Mouse (Mus musculus) heart, adult 18-20 months (tissue): Measurements from ENCODE around the gene Arhgap27. TPM values are rescaled to one million over a fixed set of nuclear protein-coding genes. Genes with fewer than 3 reads are reported as not detected.

Experiments
- DNase-seq, 2 experiments: peaks; one replicate each; pipeline ENCODE4 v3.0.0; 2021 to 2022; ENCODE audit warnings: mixed read lengths in 1 of 2
- total RNA-seq, 2 experiments: library from RNA; stranded (reverse); gene quantifications; 2 replicates each; pipeline ENCODE4 v1.2.3; 2021

The Arhgap27 gene
- total RNA-seq, 2 experiments from 2014 or later, result 15.3 to 20.3 TPM

DNA sequence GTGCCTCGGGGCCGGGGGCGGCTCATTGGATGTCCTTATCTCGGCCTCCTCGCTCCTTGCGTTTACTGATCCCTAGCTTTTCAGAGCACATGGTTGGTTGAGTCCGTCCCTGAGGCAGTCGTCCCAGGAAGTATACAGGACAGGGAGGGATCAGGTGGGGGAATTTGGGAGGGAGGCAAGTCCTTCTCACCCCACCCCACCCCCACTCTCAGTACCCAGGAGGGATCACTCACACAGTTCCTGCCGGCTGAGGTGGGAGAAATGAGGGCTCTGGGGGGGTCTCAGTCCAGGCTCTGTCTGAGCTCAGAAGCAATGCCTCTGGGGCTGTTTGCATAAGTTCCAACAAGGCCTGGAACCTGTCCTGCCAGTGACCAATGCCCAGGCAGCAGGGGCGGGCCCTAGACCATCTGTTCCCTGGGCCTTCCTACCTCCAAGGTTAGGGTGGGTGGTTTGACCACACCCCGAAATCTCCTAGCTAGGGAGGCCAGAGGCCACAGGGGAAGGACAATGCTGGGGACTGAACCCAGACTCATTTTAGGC is 7.4 kb downstream of the Arhgap27 start:
- no peak for DNase-seq

GRCm38 (mm10) chr11:103355251-103355650 is 8.2 kb downstream of the Arhgap27 start:
- DNase-seq, result no peak

DNA sequence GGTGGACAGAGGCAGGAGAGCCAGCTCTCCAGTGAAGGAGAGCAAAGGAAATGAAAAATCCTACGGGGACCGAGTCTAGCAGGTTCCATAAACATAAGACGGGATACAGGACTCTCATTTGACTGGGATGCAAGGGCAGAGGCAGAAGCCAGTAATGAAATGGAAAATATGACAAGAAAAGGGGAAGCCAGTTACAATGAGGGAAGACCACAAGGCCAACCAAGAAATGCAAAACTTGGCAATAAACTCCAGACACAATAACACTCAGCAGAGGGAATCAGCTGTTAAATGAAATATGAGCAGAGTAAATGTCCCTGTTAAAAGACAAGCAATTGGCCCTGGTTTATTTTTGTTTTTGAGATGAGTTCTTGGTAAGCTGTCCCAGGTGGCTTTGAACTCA is 9.5 kb downstream of the Arhgap27 start:
- DNase-seq, result no peak

DNA sequence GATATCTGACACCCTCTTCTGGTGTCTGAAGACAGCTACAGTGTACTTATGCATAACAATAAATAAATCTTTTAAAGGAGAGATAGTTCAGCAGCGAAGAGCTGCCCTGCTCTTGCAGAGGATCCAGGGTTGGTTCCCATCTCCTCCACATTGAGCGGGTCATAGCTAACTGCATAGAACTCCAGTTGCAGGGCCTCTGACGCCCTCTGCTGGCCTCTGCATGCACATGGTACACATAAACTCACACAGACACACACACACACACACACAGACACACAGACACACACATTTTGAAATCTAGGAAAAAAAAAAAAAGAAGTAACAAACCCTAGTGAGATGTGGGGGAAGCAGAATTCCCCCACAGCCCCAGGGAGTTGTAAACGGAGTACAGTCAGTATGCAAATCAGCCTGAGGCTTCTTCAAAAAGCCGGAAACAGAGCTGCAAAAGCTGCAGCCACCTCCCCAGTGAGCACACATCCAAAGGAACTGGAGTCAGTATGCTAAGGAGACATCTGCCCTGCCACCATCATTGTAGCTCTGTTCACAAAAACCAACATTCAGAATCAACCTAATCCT is 11.2 kb downstream of the Arhgap27 start:
- no peak for DNase-seq

DNA sequence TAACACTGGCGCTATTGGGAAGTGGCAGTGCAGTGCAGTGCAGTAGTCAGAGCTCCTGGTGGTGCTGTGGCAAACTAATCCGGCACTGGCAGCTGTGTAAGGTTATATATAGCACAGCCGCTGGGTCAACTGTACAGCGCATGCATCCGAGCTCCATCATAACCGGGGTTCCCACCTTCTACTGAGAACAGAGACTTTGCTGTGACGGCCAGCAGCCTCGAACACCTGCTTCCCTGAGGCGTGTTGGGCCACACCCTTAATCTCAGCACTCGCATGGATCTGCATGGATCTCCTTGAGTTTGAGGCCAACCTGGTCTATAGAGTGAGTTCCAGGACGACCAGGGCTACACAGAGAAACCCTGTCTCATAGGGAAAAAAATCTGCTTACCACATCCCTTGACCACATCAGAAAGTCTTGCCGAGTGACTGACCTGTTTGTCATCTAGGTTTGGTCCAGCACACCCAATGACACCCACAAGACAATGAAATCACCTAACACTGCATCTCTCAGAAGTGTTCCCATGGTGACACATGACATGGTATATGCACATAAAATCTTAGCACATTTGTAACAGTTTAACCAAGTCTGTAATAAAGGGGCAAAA is 12.7 kb downstream of the Arhgap27 start:
- DNase-seq, result no peak

- no peak for DNase-seq
Observed at GRCm38 (mm10) chr11:103349699-103350098, 13.8 kb downstream of the Arhgap27 start.

GRCm38 (mm10) chr11:103346657-103347056 is 16.8 kb downstream of the Arhgap27 start:
- peak; percentile 62 to 79 for DNase-seq

GRCm38 (mm10) chr11:103346236-103346635 is 17.3 kb downstream of the Arhgap27 start:
- no peak for DNase-seq

- DNase-seq, result no peak
Observed at GRCm38 (mm10) chr11:103345408-103346091, 17.9 kb downstream of the Arhgap27 start.

DNA sequence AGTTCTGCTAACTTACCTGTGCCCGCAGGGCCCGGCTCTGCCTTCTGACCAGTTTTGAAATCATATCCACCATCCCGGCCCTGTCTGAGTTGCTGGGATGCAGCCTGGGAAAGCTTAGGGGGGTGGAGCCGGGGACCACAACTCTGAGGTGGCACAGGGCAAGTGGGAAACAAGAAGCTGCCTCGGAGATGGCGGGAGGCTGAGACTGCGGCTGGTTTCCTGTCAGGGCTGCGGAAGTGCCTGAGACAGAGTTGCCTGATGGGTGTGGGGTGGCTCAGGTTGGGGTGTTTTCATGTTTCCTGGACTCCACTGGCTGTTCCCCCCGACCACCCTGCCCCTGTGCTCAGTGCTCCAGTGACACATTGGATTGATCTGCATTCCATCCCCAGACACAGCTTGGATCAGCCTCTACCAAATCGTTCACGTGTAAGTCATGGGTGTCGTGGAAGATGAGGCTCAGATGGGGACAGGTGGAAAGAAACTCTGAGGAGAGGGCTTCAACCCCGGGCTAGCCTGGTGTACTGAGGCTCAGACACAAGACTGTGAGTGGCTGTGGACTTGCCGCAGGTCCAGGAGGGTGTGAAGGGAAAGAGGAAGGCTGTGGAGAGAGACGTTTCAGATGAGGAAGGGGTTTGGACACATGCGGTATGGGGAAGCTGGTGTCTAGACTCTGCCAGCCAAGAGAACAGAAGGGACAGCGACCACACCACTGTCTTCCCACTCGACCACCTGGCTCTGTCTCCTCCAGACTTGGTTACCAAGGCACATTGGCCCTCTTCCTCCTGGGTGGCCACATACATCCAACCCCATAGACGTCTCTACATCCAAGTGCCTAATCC is 18.8 kb downstream of the Arhgap27 start:
- no peak for DNase-seq

- no peak for DNase-seq
Observed at GRCm38 (mm10) chr11:103343881-103344280, 19.6 kb downstream of the Arhgap27 start.

DNA sequence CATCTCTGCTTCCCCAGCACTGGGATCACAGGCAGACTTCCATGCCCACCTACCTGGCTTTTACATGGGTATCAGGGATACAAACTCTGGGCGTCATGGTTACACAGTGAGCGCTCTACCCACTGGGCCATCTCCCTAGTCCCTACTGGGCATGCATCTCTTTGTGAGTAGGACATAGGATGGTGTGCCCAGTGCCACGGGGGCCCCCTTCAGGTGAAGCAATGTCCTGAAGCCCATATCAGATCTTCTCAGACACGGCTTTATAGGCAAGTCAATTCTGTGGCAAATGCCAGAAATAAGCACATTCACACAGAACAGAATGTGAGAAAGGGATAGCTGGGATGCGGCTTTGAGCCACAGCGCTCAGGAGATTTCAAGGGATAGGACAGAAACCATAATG is 20.4 kb downstream of the Arhgap27 start:
- DNase-seq, result no peak

GRCm38 (mm10) chr11:103340677-103341076 is 22.8 kb downstream of the Arhgap27 start:
- DNase-seq, result no peak

DNA sequence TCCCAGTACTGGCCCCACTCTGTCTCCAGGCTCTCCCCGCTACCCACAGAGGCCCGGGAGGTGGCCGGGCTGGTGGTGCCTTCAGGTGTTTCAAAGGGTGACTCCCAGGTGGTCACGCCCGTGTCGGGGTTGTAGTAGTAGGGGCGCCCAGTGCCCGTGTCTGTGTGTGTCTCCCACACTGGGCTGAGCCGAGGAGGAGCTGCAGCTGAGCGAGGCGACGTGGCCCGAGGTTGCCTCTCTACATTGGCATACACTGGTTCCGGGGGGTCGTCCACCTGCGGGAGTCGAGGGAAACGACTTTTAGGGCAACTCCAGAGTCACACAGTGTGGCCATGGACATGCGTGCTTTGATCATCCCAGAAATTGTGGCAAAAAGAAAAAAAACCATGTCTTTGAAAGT is 23.4 kb downstream of the Arhgap27 start:
- DNase-seq, result no peak

- no peak for DNase-seq
Observed at GRCm38 (mm10) chr11:103339414-103340119, 23.9 kb downstream of the Arhgap27 start.

DNA sequence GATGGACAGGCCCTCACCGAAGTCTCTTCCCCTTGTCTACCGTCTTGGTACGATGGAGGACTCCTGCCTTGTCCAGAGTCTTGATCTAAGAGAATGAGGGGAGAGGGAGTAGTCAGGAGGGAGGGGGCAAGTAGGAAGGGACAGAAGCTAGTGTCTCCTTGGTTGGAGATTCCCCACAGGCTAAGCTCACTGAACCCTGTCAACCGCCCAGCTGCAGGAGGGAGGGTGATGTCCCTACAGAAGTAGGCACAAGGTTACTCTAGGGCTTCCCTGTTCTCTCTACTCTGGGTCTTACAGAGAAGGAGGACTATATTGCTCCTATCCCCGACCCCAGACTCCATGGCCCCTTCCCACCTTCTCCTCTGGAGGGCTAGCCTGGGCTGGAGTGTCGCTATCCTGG is 24.8 kb downstream of the Arhgap27 start:
- DNase-seq, result no peak

GRCm38 (mm10) chr11:103338119-103338518 is 25.4 kb downstream of the Arhgap27 start:
- DNase-seq, result no peak

GRCm38 (mm10) chr11:103337180-103337579 is 26.3 kb downstream of the Arhgap27 start:
- DNase-seq, result peak; percentile 74 to 80

GRCm38 (mm10) chr11:103335561-103335960 is 27.9 kb downstream of the Arhgap27 start:
- no peak for DNase-seq

- DNase-seq, result no peak
Observed at GRCm38 (mm10) chr11:103334925-103335324, 28.6 kb downstream of the Arhgap27 start.

DNA sequence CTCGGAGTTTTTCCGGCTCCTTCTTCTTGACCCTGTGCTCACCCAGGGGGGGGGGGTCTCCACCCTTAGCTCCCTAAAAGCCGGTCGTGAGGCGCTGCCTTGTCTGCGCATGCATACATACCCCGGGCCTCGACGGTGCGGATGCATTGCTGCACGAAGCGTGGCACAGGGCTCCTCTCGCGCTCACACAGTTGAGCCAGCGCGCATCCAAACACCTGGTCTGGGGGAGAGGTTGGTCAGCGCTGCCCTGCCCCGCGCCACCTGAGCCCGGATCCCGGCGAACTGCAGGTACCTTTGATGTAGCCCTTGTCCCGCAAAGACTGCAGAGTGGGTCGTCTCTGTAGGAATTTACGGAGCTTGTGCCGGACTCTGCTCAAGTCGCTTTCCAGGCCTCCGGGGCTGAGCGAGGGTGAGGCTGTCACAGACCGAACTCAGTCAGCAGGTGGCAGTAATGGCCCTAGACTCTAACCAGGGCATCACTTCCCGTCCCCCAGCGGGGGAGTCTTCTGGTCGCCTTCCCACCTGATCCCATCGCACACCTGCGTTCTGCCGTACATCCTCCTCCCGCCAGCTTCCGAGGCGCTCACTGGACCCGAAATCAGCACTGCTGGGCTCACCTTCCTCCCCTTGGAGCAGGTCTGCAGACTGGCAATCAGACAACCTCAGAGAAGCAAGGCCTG is 29.6 kb downstream of the Arhgap27 start:
- DNase-seq, result peak in 1 of 2 experiments; percentile 67
